Mouse (Mus musculus) layer of hippocampus, postnatal 36 days (tissue): ENCODE measurements around the gene Mrpl43. TPM values are rescaled to one million over a fixed set of nuclear protein-coding genes. Genes with fewer than 3 reads are reported as not detected.

ENCODE experiments used
- DNase-seq, 2 experiments: peaks; one replicate each; pipeline ENCODE4 v3.0.0; 2022
- total RNA-seq, 2 experiments: library from RNA; stranded (reverse); gene quantifications; 2 replicates each; pipeline ENCODE4 v1.2.3; 2021

The Mrpl43 gene
- total RNA-seq, 2 experiments from 2014 or later: 37.6 to 41.8 TPM

- no peak for DNase-seq
These were observed 37.9 kb downstream of the Mrpl43 start for GRCm38 (mm10) chr19:44968329-44968728.

GRCm38 (mm10) chr19:44965978-44966377 lies 40.3 kb downstream of the Mrpl43 start:
- DNase-seq: no peak

- DNase-seq: no peak
These were observed 46.6 kb downstream of the Mrpl43 start for GRCm38 (mm10) chr19:44959633-44960032.

Other genes with a start within 250 kb of the Mrpl43 start
- gene Slf2, start 75.3 kb downstream of the Mrpl43 start, total RNA-seq: 10 to 100 TPM; 39.5 to 46.2 TPM
- gene Sema4g, start 17.3 kb downstream of the Mrpl43 start, total RNA-seq: 10 to 100 TPM; 23.2 to 23.5 TPM
- gene Twnk, start 779 bp downstream of the Mrpl43 start, total RNA-seq: 10 to 100 TPM; 15.8 to 16.5 TPM
- 10 to 100 TPM; 25.6 to 30.8 TPM for gene Lzts2, start 8.0 kb upstream of the Mrpl43 start, total RNA-seq
- 1 to 10 TPM; 2.2 to 3.4 TPM for gene Pdzd7, start 39.3 kb upstream of the Mrpl43 start, total RNA-seq
- 10 to 100 TPM; 82.4 to 91.5 TPM for gene Sfxn3, start 41.1 kb upstream of the Mrpl43 start, total RNA-seq
- 1 to 10 TPM; 1.2 to 1.6 TPM for gene Kazald1, start 68.8 kb upstream of the Mrpl43 start, total RNA-seq
- gene Tlx1, start 144.2 kb upstream of the Mrpl43 start, total RNA-seq: not detected
- gene Lbx1, start 229.4 kb upstream of the Mrpl43 start, total RNA-seq: not detected